Mouse (Mus musculus): ENCODE measurements at regions not wholly inside any gene's neighbourhood (a gene's known extent, or its start where the extent isn't known, plus 50 kb on each side); places are given as distances from the start of the nearest gene placed in this dataset.

- Histone ChIP-seq H3K4me2 (no peak overlapping the region), H3K27ac (no peak overlapping the region), H3K4me1 (peaks cover 8% of the 10 kb centered on the region; the same call in 1 of the 2 replicates), H3K9ac (no peak overlapping the region), H3K9me3 (no peaks in the 10 kb centered on the region), H3K36me3 (replicated peaks) (no peaks in the 10 kb centered on the region), H3K27me3 (replicated peaks) (no peaks in the 10 kb centered on the region), H3K4me3 (no peak overlapping the region)
- 0 out of 2 replicates have a peak, but pooled peaks have one; percentile 38 for ATAC-seq (replicated peaks)
- 49% methylated on average over 4 of the region's 4 CpGs for WGBS
Measured at GRCm38 (mm10) chr12:52390242-52390641, 113.5 kb upstream of the Arhgap5 start.

DNA sequence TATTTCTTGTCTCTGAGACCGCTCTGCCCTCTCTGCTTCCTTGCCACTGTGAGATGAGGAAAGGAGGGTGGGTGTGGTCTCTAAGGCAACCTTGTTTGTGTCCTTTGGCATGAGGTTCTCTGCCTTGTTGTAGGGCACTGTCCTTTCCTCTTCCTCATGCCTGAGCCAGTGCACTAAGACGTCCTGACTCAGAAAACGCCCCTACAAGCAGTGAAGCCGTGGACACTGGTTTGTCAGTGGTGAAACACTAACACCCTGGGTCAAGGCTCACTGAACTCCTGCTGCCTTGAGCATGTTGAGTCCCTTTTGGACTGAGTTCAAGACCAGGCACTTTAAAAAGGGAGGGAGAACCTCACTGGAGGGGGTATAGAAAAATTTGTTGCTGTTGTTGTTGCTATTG lies 111.1 kb upstream of the Arhgap5 start:
- no peaks in the 10 kb centered on the region for H3K9me3 ChIP-seq
- no peak for ATAC-seq (replicated peaks)
- no peak overlapping the region for H3K9ac ChIP-seq
- H3K27me3 ChIP-seq (replicated peaks), result no peaks in the 10 kb centered on the region
- WGBS, result 76% methylated on average over 4 of the region's 4 CpGs
- no peak overlapping the region for H3K4me2 ChIP-seq
- no peak overlapping the region for H3K4me3 ChIP-seq
- H3K36me3 ChIP-seq (replicated peaks), result no peaks in the 10 kb centered on the region
- peaks cover 19% of the 10 kb centered on the region for H3K4me1 ChIP-seq
- H3K27ac ChIP-seq, result no peak overlapping the region

- WGBS, result 52% methylated on average over 15 of the region's 15 CpGs
- H3K4me3 ChIP-seq, result no peak overlapping the region
- H3K27ac ChIP-seq, result no peak overlapping the region
- no peaks in the 10 kb centered on the region for H3K27me3 ChIP-seq (replicated peaks)
- peaks cover 19% of the 10 kb centered on the region for H3K4me1 ChIP-seq
- no peaks in the 10 kb centered on the region for H3K9me3 ChIP-seq
- ATAC-seq (replicated peaks), result peak; percentile 53; the same call in 1 of the 2 replicates
- H3K9ac ChIP-seq, result no peak overlapping the region
- H3K36me3 ChIP-seq (replicated peaks), result no peaks in the 10 kb centered on the region
- H3K4me2 ChIP-seq, result no peak overlapping the region
Measured at GRCm38 (mm10) chr12:52393981-52394718, 109.6 kb upstream of the Arhgap5 start.

- H3K36me3 ChIP-seq (replicated peaks), result no peaks in the 10 kb centered on the region
- 68% methylated on average over 3 of the region's 3 CpGs for WGBS
- no peak; the same call in 1 of the 2 replicates for ATAC-seq (replicated peaks)
- peaks cover 19% of the 10 kb centered on the region for H3K4me1 ChIP-seq
- H3K27ac ChIP-seq, result no peak overlapping the region
- H3K27me3 ChIP-seq (replicated peaks), result no peaks in the 10 kb centered on the region
- no peak overlapping the region for H3K4me2 ChIP-seq
- no peaks in the 10 kb centered on the region for H3K9me3 ChIP-seq
- H3K9ac ChIP-seq, result no peak overlapping the region
- no peak overlapping the region for H3K4me3 ChIP-seq
Measured at GRCm38 (mm10) chr12:52394719-52395062, 109.1 kb upstream of the Arhgap5 start.

- H3K27ac ChIP-seq, result no peak overlapping the region
- no peak overlapping the region for H3K4me2 ChIP-seq
- H3K4me3 ChIP-seq, result no peak overlapping the region
- H3K27me3 ChIP-seq (replicated peaks), result no peaks in the 10 kb centered on the region
- peaks cover 19% of the 10 kb centered on the region for H3K4me1 ChIP-seq
- no peak overlapping the region for H3K9ac ChIP-seq
- WGBS, result 32% methylated on average over 4 of the region's 4 CpGs
- no peaks in the 10 kb centered on the region for H3K36me3 ChIP-seq (replicated peaks)
- no peak for ATAC-seq (replicated peaks)
- no peaks in the 10 kb centered on the region for H3K9me3 ChIP-seq
Measured at GRCm38 (mm10) chr12:52395111-52395510, 108.7 kb upstream of the Arhgap5 start.

DNA sequence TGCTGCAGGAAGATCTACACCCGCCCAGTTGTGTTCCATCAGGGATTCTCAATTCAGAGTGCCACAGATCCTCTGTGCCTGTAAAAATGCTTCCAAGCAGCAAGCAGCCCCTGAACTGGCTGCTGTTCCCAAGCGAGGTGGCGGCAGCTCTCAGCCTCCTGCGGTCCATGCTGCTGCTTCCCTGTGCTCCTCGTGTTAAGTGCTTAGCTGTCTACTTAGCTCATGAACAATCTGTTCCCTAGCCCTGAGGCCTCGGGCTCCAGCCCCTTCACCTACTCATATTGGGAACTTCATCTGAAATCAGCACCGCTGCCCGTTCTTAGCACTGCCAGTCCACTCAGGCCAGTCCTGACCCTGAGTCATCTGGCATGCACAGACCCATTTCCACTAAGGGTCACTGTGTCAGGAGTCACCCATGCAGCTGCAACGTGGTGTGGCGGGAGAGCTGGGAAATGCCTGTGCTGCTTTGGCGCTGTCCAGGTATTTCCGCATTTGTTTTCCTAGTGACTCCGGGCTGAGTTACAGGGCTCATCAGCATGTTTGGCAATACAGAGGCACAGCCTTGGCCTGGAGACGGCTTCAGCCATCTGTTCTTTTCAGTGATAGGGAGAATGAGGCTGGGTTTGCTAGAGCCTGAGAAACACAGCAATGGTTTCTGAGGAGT lies 107.5 kb upstream of the Arhgap5 start:
- ATAC-seq (replicated peaks), result peak; percentile 56
- Histone ChIP-seq H3K9ac (no peak overlapping the region), H3K27me3 (replicated peaks) (no peaks in the 10 kb centered on the region)

GRCm38 (mm10) chr12:52397718-52398510 lies 105.9 kb upstream of the Arhgap5 start:
- ATAC-seq (replicated peaks), result no peak
- Histone ChIP-seq H3K9ac (no peak overlapping the region), H3K4me3 (no peak overlapping the region), H3K9me3 (no peaks in the 10 kb centered on the region), H3K36me3 (replicated peaks) (no peaks in the 10 kb centered on the region), H3K27me3 (replicated peaks) (no peaks in the 10 kb centered on the region), H3K27ac (no peak overlapping the region), H3K4me1 (peaks cover 19% of the 10 kb centered on the region), H3K4me2 (no peak overlapping the region)
- 43% methylated on average over 2 of the region's 2 CpGs for WGBS

More for the DNA sequence above, 107.5 kb upstream of the Arhgap5 start:
- Histone ChIP-seq H3K27ac (peak overlapping the region; percentile 32; the same call in 1 of the 2 replicates), H3K36me3 (replicated peaks) (no peaks in the 10 kb centered on the region), H3K4me1 (peaks cover 19% of the 10 kb centered on the region), H3K4me2 (no peak overlapping the region), H3K4me3 (no peak overlapping the region), H3K9me3 (no peaks in the 10 kb centered on the region)
- 51% methylated on average over 14 of the region's 14 CpGs for WGBS

DNA sequence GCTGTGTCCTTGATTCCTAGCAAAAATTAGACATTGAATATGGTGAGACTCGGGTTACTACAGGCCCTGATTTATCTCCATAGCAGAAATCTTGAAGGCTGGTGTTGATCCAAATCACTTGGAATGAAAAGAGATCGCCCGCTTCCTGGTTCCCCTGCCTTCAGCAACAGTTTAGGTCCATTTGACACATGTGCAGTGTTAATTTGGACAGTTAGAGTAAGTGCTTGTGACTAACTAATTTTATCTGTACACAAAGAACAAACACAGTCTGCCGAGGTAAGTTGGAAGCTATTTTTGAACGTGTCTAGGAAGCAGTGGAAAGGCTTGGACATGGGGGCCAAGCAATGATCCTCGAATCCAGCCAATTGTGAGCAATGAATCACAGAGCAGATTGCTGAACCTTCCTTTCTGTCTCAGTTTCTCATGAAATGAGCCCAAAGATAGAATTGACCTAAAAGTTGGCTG lies 105.2 kb upstream of the Arhgap5 start:
- 76% methylated on average over 6 of the region's 6 CpGs for WGBS
- Histone ChIP-seq H3K27ac (no peak overlapping the region), H3K36me3 (replicated peaks) (no peaks in the 10 kb centered on the region), H3K27me3 (replicated peaks) (no peaks in the 10 kb centered on the region), H3K9ac (no peak overlapping the region), H3K4me1 (peaks cover 19% of the 10 kb centered on the region), H3K4me2 (no peak overlapping the region), H3K4me3 (no peak overlapping the region), H3K9me3 (no peaks in the 10 kb centered on the region)
- ATAC-seq (replicated peaks), result no peak

DNA sequence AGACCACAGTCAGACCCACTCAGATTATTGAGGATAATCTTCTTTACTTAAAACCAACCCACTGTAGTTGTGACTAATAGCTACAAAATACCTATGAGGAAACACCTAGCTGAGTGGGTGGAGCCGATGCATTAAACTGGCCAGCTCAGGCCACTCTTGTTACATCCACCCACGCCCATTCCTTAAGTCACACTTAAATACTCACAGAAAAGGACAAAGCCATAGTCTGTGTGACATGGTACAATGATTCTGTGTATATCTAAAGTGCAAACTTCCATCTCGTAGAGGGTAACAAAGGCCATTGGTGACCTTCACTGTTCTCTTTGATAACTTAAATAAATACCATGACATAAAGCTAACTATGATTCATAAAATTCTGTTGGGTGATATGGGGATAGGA lies 103.7 kb upstream of the Arhgap5 start:
- H3K9me3 ChIP-seq, result no peaks in the 10 kb centered on the region
- H3K36me3 ChIP-seq (replicated peaks), result no peaks in the 10 kb centered on the region
- no peaks in the 10 kb centered on the region for H3K27me3 ChIP-seq (replicated peaks)
- ATAC-seq (replicated peaks), result no peak
- 81% methylated on average over 3 of the region's 3 CpGs for WGBS
- no peak overlapping the region for H3K27ac ChIP-seq
- H3K9ac ChIP-seq, result no peak overlapping the region
- H3K4me2 ChIP-seq, result no peak overlapping the region
- H3K4me3 ChIP-seq, result no peak overlapping the region
- peaks cover 11% of the 10 kb centered on the region for H3K4me1 ChIP-seq

GRCm38 (mm10) chr12:52402711-52403110 lies 101.1 kb upstream of the Arhgap5 start:
- Histone ChIP-seq H3K27me3 (replicated peaks) (no peaks in the 10 kb centered on the region), H3K36me3 (replicated peaks) (no peaks in the 10 kb centered on the region), H3K4me1 (no peaks in the 10 kb centered on the region), H3K9ac (no peak overlapping the region), H3K4me2 (no peak overlapping the region), H3K4me3 (no peak overlapping the region), H3K27ac (no peak overlapping the region), H3K9me3 (no peaks in the 10 kb centered on the region)
- ATAC-seq (replicated peaks), result no peak
- WGBS, result 92% methylated on average over 4 of the region's 4 CpGs

- Histone ChIP-seq H3K27me3 (replicated peaks) (no peaks in the 10 kb centered on the region), H3K36me3 (replicated peaks) (no peaks in the 10 kb centered on the region), H3K4me2 (no peak overlapping the region), H3K9me3 (no peaks in the 10 kb centered on the region), H3K4me3 (no peak overlapping the region), H3K4me1 (no peaks in the 10 kb centered on the region), H3K27ac (no peak overlapping the region), H3K9ac (no peak overlapping the region)
- ATAC-seq (replicated peaks), result no peak
- 82% methylated on average over 6 of the region's 6 CpGs for WGBS
Measured at GRCm38 (mm10) chr12:52406386-52406785, 97.4 kb upstream of the Arhgap5 start.

DNA sequence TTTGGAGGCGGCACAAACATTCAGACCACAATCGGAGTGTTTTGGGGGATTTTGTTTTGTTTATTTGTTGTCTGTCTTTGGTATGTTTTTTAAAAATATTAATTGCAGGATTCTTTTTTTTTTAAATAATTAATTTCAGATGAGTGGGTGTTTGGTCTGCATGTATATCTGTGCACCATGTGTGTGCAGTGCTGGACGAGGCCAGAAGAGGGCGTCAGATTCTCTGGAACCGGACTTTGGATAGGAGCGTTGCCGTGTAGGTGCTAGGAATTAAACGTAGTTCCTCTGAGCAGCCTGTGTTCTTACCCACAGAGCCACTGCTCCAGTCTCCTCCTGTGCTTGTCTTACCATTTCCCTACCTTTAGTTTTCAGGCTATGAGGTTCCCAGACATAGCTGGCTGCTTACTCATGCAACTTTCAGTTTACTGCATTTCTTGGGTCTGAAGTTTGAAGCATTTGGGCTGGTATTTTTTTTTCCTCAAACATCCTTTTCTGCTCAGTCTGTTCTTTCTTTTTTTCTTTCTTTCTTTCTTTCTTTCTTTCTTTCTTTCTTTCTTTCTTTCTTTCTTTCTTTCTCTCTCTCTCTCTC lies 95.4 kb upstream of the Arhgap5 start:
- no peaks in the 10 kb centered on the region for H3K36me3 ChIP-seq (replicated peaks)
- 91% methylated on average over 8 of the region's 8 CpGs for WGBS

More for the DNA sequence above, 95.4 kb upstream of the Arhgap5 start:
- no peak for ATAC-seq (replicated peaks)
- Histone ChIP-seq H3K27ac (no peak overlapping the region), H3K9ac (no peak overlapping the region), H3K4me1 (peaks cover 7% of the 10 kb centered on the region; the same call in 1 of the 2 replicates), H3K9me3 (no peaks in the 10 kb centered on the region), H3K27me3 (replicated peaks) (no peaks in the 10 kb centered on the region), H3K4me2 (no peak overlapping the region), H3K4me3 (no peak overlapping the region)

Data from midbrain, embryonic 15.5 days (tissue).